Mouse (Mus musculus) limb, embryonic 11.5 days (tissue): ENCODE measurements around the gene Cenpx. TPM values are rescaled to one million over a fixed set of nuclear protein-coding genes. Genes with fewer than 3 reads are reported as not detected.
A peak's percentile ranks its signal among the peaks of the same experiment; 100 is the strongest.
"Not testable (repeated sequence)": the region's sequence is repeated elsewhere in the genome, so short reads cannot be mapped to it uniquely, and the experiment has no call there.

Experiments used
- ATAC-seq: fragments of 200-750 bp; cut with Nextera tagmentation; 2 replicates; pipeline ENCODE4 v1.8.0; 2017; ENCODE audit warnings: low read depth; ENCODE audit not compliant: insufficient number of reproducible peaks, low FRiP score, low TSS enrichment
- DNase-seq: peaks from one replicate; pipeline ENCODE4 v3.0.0-alpha.2; 2015; ENCODE audit warnings: low spot score
- H3K27ac ChIP-seq: fragments of 300-500 bp; sonication (generic); replicated peaks from 2 replicates; pipeline ENCODE4 v1.5.1; 2014; ENCODE audit warnings: low read depth, mild to moderate bottlenecking, low read length
- H3K27me3 ChIP-seq: fragments of 300-500 bp; sonication (generic); 2 replicates; pipeline ENCODE4 v1.6.1; 2014; ENCODE audit warnings: mild to moderate bottlenecking, low read length, mixed read lengths; ENCODE audit not compliant: control insufficient read depth, insufficient read depth
- H3K36me3 ChIP-seq: fragments of 300-500 bp; sonication (generic); 2 replicates; pipeline ENCODE4 v1.6.1; 2014; ENCODE audit warnings: mild to moderate bottlenecking, low read length, moderate library complexity, mixed read lengths; ENCODE audit not compliant: control insufficient read depth, insufficient read depth
- H3K4me1 ChIP-seq: fragments of 300-500 bp; sonication (generic); 2 replicates; pipeline ENCODE4 v1.6.1; 2014; ENCODE audit warnings: low read length, mixed read lengths; ENCODE audit not compliant: control insufficient read depth, insufficient read depth
- H3K4me2 ChIP-seq: fragments of 300-500 bp; sonication (generic); 2 replicates; pipeline ENCODE4 v1.6.1; 2014; ENCODE audit warnings: low read depth, mild to moderate bottlenecking, moderate library complexity; ENCODE audit not compliant: severe bottlenecking
- H3K4me3 ChIP-seq: fragments of 300-500 bp; sonication (generic); 2 replicates; pipeline ENCODE4 v1.5.1; 2014; ENCODE audit warnings: low read depth, low read length
- H3K9ac ChIP-seq: fragments of 300-500 bp; sonication (generic); 2 replicates; pipeline ENCODE4 v1.6.1; 2014; ENCODE audit warnings: mild to moderate bottlenecking, low read length
- H3K9me3 ChIP-seq: fragments of 300-500 bp; sonication (generic); 2 replicates; pipeline ENCODE4 v1.6.1; 2016; ENCODE audit warnings: low read length; ENCODE audit not compliant: control insufficient read depth
- WGBS: fragments of 180-500 bp; shearing (Covaris S2); extraction: QIAGEN DNeasy Blood & Tissue Kit; methylation state at CpG from one replicate; pipeline ENCODE4 v1.1.7; 2014; 5-methylcytosine and 5-hydroxymethylcytosine counted together
- polyA plus RNA-seq: library from polyadenylated mRNA; unstranded; fragments of >200 nt; fragmentation: Nextera tagmentation; extraction: Ambion mirVana; gene quantifications from 2 replicates; pipeline ENCODE4 v1.2.1, GENCODE M21; 2014

Gene Cenpx
- polyA plus RNA-seq, 1 experiment from 2014 or later, result 127 TPM

GRCm38 (mm10) chr11:120683536-120683935 is 30.0 kb downstream of the Cenpx start:
- Histone ChIP-seq H3K9me3 (no peaks in the 10 kb centered on the region), H3K27me3 (no peaks in the 10 kb centered on the region), H3K36me3 (peaks cover 10% of the 10 kb centered on the region; the same call in 1 of the 2 replicates), H3K4me1 (no peaks in the 10 kb centered on the region), H3K27ac (no peak overlapping the region), H3K9ac (no peak overlapping the region), H3K4me3 (no peak overlapping the region), H3K4me2 (no peak overlapping the region)
- no peak for ATAC-seq
- no peak for DNase-seq
- 93% methylated on average over 3 of the region's 3 CpGs for WGBS

- no peaks in the 10 kb centered on the region for H3K27me3 ChIP-seq
- no peak overlapping the region for H3K27ac ChIP-seq
- no peak for ATAC-seq
- no peak overlapping the region for H3K4me3 ChIP-seq
- peaks cover 13% of the 10 kb centered on the region; the same call in 1 of the 2 replicates for H3K36me3 ChIP-seq
- H3K4me2 ChIP-seq, result no peak overlapping the region
- WGBS, result 92% methylated on average over 5 of the region's 5 CpGs
- no peak for DNase-seq
- no peaks in the 10 kb centered on the region for H3K4me1 ChIP-seq
- H3K9me3 ChIP-seq, result no peaks in the 10 kb centered on the region
- no peak overlapping the region for H3K9ac ChIP-seq
Observed at GRCm38 (mm10) chr11:120682683-120683082, 30.9 kb downstream of the Cenpx start.

GRCm38 (mm10) chr11:120679909-120680308 is 33.6 kb downstream of the Cenpx start:
- no peak for ATAC-seq
- Histone ChIP-seq H3K27me3 (no peaks in the 10 kb centered on the region), H3K27ac (no peak overlapping the region), H3K4me3 (no peak overlapping the region), H3K4me2 (no peak overlapping the region), H3K4me1 (no peaks in the 10 kb centered on the region), H3K9me3 (no peaks in the 10 kb centered on the region), H3K9ac (no peak overlapping the region), H3K36me3 (peaks cover 11% of the 10 kb centered on the region; the same call in 1 of the 2 replicates)
- no peak for DNase-seq
- 85% methylated on average over 3 of the region's 3 CpGs for WGBS

DNA sequence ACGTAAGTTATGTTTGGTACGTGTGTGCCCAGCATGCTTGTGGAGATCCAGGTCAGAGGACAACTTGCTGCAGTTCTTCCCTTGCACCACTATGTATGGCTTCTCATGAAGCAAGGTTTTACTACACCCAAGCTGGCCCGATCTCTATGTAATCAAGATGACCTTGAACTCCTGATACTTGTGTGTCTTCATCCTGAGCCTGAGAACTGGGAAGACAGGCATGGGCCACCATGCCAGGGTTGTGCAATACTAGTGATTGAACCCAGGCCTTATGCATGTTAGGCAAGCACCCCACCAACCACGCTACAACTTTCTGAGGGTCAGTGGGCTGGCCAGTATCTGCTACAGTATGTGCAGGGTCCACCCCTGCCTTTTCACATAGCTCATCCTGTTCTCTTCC is 36.6 kb downstream of the Cenpx start:
- H3K36me3 ChIP-seq, result peaks cover 7% of the 10 kb centered on the region; the same call in 1 of the 2 replicates
- H3K4me2 ChIP-seq, result no peak overlapping the region
- no peak overlapping the region for H3K4me3 ChIP-seq
- DNase-seq (no peak), ATAC-seq (no peak)
- no peak overlapping the region for H3K9ac ChIP-seq
- WGBS, result 94% methylated on average over 4 of the region's 4 CpGs
- no peaks in the 10 kb centered on the region for H3K9me3 ChIP-seq
- peaks cover 6% of the 10 kb centered on the region; the same call in 1 of the 2 replicates for H3K4me1 ChIP-seq
- H3K27ac ChIP-seq, result no peak overlapping the region
- H3K27me3 ChIP-seq, result no peaks in the 10 kb centered on the region

DNA sequence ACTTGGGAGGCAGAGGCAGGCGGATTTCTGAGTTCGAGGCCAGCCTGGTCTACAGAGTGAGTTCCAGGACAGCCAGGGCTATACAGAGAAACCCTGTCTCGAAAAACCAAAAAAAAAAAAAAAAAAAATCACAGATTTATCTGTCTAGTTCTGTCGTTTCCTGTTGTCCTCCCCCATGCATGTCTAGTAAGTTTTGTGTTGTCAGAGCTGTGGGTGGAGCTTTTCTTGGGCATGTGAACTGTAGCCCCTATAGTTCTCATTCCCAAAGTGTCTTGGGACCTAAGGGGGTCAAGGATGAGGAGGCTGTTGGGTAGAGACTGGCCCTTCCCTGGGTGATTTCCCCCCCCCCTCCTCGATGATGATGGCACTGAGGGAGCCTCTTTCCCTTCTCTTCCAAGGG is 37.7 kb downstream of the Cenpx start:
- H3K9ac ChIP-seq, H3K27me3 ChIP-seq, H3K4me2 ChIP-seq, H3K4me1 ChIP-seq, DNase-seq, H3K9me3 ChIP-seq, H3K27ac ChIP-seq, ATAC-seq, H3K4me3 ChIP-seq, H3K36me3 ChIP-seq: not testable (repeated sequence)
- 96% methylated on average over 4 of the region's 5 CpGs for WGBS

- Histone ChIP-seq H3K4me3 (peak overlapping the region; percentile 68), H3K27ac (peak overlapping the region; percentile 80; the same call in 1 of the 2 replicates), H3K9ac (peak overlapping the region; percentile 82), H3K4me2 (peak overlapping the region; percentile 81), H3K36me3 (peaks cover 5% of the 10 kb centered on the region; the same call in 1 of the 2 replicates), H3K27me3 (no peaks in the 10 kb centered on the region), H3K4me1 (peaks cover 6% of the 10 kb centered on the region; the same call in 1 of the 2 replicates), H3K9me3 (no peaks in the 10 kb centered on the region)
- WGBS, result 43% methylated on average over 12 of the region's 12 CpGs
- ATAC-seq (peak; percentile 18; the same call in 1 of the 2 replicates), DNase-seq (no peak)
Observed at GRCm38 (mm10) chr11:120673594-120674122, 39.9 kb downstream of the Cenpx start.

DNA sequence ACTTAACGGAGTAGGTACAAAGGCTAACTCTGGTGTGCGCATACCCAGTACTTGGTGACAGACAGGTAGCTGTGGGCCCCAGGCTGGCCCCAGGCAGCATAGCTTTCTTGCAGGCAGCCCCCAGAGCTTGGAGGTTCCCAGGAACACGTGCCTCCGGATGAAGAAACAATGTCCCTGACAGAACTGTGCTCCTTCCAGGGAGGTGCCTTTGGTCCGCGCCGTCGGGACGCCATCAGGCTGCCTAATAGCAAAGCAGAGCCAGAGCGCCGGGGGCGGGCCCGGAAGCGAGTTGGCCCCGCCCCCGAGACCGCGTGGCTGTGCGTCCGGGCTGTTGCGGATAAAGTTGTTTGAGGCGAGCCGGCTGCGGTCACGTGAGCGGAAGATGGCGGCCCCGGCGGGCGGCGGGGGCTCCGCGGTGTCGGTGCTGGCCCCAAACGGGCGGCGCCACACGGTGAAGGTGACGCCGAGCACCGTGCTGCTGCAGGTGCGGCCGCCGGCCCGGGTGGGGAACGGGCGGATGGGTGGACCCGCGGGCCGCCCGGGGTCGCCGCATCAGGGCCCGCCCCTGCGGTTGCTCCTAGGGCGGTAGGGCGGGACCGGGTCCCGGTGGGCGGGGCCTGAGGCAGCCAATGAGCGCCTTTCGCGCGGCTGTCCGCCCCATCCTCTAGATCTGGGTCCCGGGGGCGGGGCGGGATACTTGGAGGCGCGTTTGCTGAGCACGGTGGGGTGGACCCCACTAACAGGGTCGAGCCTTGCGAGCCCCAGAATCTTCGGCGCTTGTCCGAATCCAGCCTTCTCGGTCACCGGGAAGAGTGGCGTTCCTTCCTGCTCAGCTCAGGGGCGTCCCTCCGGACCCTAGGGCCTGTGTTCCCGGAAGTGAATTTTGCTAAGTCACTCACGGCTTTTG is 40.6 kb downstream of the Cenpx start, which contains the start of gene Aspscr1:
Gene Aspscr1, plus strand, starts transcription at position 287 of the 907 bp plus-strand sequence.
- Histone ChIP-seq H3K4me3 (peak within 1 kb of the TSS; percentile 68), H3K4me1 (peaks cover 6% of the 10 kb centered on the region; the same call in 1 of the 2 replicates), H3K36me3 (no peaks in the 10 kb centered on the region), H3K9ac (peak within 1 kb of the TSS; percentile 82), H3K27me3 (no peaks in the 10 kb centered on the region), H3K9me3 (no peaks in the 10 kb centered on the region), H3K4me2 (peak within 1 kb of the TSS; percentile 81), H3K27ac (peak within 1 kb of the TSS; percentile 80)
- 1% methylated on average over 76 of the region's 83 CpGs for WGBS
- ATAC-seq, result peak; percentile 95
- peak; percentile 95 for DNase-seq

DNA sequence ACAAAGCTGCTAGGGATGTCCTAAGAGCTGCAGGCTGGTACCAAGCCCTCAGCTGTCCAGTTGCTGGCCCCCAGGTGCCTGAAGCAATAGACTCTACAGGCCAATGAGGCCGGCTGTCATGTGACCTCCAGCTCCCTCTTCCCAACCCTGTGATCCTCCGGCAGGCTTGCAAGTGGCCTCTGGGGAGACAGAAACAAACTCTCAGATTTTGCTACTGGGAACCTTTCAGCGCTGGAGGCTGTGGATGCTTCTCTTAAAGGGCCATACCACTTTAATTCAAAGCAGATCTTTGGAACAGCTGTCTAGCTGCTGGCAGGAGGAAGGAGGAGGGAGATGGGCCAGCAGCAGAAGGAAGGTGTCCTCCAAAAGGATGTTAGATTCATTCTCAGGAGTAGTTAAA is 46.9 kb downstream of the Cenpx start:
- Histone ChIP-seq H3K27ac (no peak overlapping the region), H3K4me2 (no peak overlapping the region), H3K4me3 (no peak overlapping the region), H3K27me3 (peaks cover 7% of the 10 kb centered on the region), H3K36me3 (no peaks in the 10 kb centered on the region), H3K4me1 (peaks cover 8% of the 10 kb centered on the region; the same call in 1 of the 2 replicates), H3K9me3 (no peaks in the 10 kb centered on the region), H3K9ac (0 out of 2 replicates have a peak overlapping the region, but pooled peaks have one; percentile 43)
- WGBS, result 3% methylated on average over 3 of the region's 3 CpGs
- no peak for ATAC-seq
- DNase-seq, result peak; percentile 33
